Mouse (Mus musculus) brain, embryonic 14.5 days (tissue): ENCODE data around the gene Creb3l4.

Source experiments
- CTCF ChIP-seq: fragments of 200-500 bp; IDR thresholded peaks from 2 replicates; pipeline ENCODE4 v1.5.1; 2012; ENCODE audit warnings: inconsistent platforms, mild to moderate bottlenecking, moderate library complexity, borderline replicate concordance; ENCODE audit not compliant: insufficient read depth, insufficient read length; ENCODE audit errors: extremely low read depth
- POLR2A ChIP-seq: fragments of 200-500 bp; IDR thresholded peaks from 2 replicates; pipeline ENCODE4 v1.6.1; 2012; ENCODE audit warnings: mild to moderate bottlenecking, inconsistent platforms, borderline replicate concordance; ENCODE audit not compliant: poor library complexity, insufficient read depth, insufficient read length, severe bottlenecking; ENCODE audit errors: extremely low read depth

DNA sequence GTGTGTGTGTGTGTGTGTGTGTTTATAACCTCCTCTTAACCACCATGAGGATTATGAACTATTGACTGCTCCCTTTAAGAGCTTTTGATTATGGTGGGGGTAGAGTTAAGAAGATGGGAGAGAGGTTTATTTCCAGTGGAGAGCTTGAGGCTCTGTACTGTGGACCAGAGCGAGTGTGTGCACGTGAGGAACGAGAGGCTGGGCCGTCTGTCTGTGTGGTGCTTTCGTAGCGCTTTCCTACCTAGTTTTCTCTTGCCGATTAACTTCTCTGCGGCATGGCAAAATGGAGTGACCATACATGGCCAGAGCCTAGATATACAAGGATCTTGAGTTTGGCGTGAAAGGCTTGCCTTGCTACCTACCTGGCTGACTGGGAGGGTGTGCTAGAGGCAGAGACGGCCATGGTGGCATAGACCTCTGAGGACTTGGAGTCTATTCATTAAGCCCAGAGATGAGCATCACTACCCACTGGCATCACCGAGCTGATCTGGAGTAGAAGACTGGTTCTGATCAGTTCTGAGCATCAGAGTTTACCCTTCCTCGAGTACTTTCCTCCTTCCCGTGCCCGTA, 12.6 kb upstream of the Creb3l4 start:
- TF ChIP-seq CTCF (no peak), POLR2A (no peak)
